Mouse (Mus musculus): ENCODE results near the gene Myo1c. TPM values are rescaled to one million over a fixed set of nuclear protein-coding genes. Genes with fewer than 3 reads are reported as not detected.
A peak's percentile ranks its signal among the peaks of the same experiment; 100 is the strongest.

Myo1c gene
- 21.2 and 22.1 TPM in 2 replicates for total RNA-seq (2014; fragmentation: Nextera tagmentation)
- total RNA-seq (2017) = 9.7 and 14.8 TPM in 2 replicates

DNA sequence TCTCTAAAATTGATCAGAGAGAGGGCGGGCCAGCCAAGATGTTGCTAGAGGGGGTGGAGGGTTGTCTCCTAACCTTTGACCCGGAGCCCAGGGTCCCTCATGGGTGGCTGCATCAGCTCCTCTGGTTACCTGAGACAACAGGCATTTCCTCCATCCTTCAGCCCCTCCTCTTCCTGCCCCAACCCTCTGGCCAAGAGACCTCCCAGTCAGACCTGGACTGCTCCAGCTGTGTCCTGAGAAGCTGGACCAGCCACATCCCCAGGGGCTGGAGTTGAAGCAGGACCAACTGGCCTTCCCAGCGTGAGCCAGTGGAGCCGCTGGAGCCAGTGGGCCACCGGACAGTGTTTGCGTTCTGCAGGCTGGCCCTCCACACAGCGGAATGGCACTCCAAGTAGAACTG lies at the start of gene Myo1c:
Gene Myo1c, plus strand, starts transcription at position 194 of the 400 bp plus-strand sequence.
- ATAC-seq (replicated peaks; ENCODE audit: poor library complexity, severe bottlenecking) = no peak

DNA sequence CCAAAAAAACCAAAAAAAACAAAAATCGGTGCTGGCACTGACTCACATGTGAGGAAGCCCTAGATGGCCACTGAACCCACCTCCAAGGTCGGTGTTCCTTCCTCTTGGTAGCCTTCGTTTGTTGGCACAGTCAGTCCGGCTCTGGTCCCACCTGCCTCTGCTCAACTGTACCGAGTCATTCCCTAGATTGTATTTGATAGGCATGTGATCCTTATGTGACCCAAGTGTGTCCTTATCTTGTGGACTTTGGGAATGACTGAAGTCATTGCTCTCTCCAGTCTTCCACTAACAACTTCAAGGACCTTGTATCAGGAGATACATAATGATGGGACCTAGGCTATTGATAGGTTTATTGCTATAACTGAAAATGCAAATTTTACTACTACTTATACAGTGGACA lies 45.5 kb upstream of the Myo1c start:
- ATAC-seq (replicated peaks; ENCODE audit: poor library complexity, severe bottlenecking) = no peak

DNA sequence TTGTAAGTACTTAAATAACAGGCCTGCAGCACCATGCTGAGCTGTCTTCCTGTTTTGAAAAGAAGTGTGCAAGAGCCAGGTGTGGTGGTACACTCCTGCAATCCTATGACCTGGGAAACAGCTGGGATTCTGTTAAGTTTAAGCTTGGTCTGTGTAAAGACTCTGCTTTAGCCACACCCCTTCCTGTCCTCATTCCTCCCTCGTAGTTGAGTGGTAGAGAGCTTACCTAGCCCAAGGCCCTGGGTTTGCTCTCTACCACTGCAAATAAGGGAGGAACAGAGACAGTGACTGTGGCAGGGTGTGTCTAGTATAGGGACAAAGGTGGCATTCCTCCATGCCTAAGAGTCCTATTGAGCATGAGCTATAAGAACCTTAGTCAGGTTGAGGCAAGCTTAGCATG lies 45.0 kb upstream of the Myo1c start:
- no peak for ATAC-seq (replicated peaks; ENCODE audit: poor library complexity, severe bottlenecking)

DNA sequence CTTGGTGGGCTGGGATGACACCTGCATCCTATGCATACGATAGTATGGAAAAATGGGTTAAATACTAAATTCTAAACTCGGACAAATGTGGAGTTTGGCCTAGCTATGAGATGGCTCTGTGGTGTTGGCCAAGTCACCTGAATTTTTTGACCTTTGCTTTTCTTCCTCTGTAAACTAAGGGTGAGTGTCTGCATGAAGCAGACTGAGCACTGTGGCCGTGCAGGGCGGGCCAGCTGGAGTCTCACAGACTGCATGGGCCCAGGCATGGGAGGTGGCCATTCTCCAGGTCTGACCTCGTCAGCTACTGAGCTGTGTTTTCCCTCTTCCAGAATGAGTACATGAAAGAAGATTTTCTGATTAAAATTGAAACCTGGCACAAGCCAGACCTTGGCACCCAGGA lies 41.5 kb upstream of the Myo1c start:
- no peak for ATAC-seq (replicated peaks; ENCODE audit: poor library complexity, severe bottlenecking)

DNA sequence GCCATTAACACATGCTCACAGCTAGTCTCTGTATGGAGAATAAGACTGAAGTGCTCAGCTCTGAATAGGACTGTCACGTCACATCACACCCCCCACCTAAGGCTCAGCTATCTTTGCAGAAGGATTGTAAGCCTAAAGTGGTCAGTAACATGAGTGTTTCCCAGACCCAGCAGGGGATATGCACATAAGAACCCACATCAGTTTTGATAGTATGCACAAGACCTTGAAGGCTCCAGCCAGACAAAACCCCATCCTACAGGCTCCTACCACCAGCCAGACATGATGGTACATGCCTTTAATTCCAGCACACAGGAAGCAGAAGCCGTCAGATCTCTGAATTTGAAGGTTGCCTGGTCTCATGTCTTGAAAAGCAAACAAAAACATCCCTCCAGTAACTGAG lies 40.3 kb upstream of the Myo1c start:
- no peak for ATAC-seq (replicated peaks; ENCODE audit: poor library complexity, severe bottlenecking)

DNA sequence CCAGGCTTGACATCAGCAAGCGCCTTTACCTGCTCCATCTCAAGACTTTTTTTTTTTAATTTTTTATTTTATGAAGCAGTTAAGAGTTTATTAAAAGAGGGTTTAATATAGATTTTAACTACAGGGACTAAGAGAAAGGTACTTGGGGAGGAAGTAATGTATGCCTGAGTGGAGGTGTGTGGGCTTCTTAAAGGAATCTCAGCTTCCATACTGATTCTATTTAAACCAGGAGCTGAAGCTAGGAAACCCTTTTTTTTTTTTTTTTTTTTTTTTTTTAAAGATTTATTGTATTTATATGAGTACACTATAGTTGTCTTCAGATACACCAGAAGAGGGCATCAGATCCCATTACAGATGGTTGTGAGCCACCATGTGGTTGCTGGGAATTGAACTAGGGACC lies 35.5 kb upstream of the Myo1c start:
- no peak for ATAC-seq (replicated peaks; ENCODE audit: poor library complexity, severe bottlenecking)

DNA sequence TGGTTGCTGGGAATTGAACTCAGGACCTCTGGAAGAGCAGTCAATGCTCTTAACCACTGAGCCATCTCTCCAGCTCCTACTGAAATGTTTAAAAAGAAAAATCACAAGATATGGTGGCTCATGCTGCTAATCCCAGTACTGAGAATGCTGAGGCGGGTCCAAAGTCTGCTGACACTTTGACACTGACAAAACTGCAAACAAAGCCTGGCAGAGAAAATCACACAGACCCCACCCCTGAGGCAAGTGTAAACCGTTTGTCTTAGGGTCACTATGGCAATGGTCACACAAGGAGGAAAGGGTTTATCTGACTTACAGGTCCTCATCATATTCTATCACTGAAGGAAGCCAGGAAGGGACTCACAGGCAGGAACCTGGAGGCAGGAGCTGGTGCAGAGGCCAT lies 34.7 kb upstream of the Myo1c start:
- no peak for ATAC-seq (replicated peaks; ENCODE audit: poor library complexity, severe bottlenecking)

DNA sequence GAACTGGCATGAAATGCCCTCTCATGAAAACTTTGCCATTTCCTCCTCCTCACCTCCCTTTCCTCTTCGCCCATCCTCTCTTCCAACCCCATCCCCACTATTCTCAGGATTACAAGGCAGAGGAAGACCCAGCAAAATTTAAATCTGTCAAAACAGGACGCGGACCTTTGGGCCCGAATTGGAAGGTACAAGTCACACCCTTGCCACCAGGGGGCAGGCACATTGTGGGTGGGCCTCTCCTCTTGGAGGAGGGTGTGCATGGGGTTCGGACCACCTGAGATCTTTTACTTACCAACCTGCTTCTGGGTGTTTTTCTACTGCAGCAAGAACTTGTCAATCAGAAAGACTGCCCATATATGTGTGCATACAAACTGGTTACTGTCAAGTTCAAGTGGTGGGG lies 31.2 kb upstream of the Myo1c start:
- 0 out of 2 replicates have a peak, but pooled peaks have one; percentile 23 for ATAC-seq (replicated peaks; ENCODE audit: poor library complexity, severe bottlenecking)

DNA sequence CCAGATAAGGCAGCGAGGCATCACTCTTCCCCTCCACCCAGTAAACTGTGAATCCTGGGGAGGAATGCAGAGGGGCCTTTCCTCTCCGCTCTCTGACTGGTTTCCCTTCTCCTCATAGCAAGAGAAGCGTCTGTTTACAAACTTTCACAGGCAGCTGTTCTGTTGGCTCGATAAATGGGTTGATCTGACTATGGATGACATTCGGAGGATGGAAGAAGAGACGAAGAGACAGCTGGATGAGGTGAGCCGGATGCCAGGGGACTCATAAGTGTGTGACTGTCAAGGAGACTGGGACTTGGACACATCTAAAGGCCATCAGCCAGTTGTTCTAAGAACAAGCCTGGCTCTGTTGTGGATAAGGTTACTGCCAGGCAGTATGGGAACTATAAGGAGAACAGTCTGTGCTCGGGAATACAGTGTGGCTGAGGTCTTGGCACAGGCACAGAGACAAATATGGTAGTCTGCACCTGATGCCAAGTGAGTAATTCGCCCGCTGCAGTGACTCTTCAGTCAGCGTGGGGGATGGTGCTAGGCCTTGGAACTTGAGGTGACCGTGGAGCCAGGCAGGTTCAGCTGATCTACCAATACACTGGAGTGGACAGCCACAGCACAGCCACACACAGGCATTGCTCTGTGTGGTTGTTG lies 30.0 kb upstream of the Myo1c start:
- ATAC-seq (replicated peaks; ENCODE audit: poor library complexity, severe bottlenecking) = no peak

DNA sequence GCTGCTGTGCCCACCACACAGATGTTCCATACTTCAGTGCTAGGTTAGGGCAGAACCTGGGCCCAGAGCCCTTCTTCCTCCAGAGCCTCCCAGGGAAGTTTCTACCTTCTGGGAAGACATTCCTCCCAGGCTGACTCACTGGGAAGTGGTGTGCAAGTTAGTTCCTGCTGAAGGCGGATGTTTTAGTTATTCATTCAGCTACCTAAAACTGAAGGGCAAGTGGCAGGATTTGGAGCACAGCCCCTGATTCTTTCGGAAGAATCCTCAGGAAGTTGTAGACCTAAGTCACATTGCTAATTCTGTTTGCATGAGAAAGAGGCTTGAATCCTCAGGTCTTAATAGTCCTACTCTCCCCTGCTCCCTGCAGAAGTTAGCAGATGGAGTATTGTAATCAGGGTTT lies 28.9 kb upstream of the Myo1c start:
- no peak for ATAC-seq (replicated peaks; ENCODE audit: poor library complexity, severe bottlenecking)

DNA sequence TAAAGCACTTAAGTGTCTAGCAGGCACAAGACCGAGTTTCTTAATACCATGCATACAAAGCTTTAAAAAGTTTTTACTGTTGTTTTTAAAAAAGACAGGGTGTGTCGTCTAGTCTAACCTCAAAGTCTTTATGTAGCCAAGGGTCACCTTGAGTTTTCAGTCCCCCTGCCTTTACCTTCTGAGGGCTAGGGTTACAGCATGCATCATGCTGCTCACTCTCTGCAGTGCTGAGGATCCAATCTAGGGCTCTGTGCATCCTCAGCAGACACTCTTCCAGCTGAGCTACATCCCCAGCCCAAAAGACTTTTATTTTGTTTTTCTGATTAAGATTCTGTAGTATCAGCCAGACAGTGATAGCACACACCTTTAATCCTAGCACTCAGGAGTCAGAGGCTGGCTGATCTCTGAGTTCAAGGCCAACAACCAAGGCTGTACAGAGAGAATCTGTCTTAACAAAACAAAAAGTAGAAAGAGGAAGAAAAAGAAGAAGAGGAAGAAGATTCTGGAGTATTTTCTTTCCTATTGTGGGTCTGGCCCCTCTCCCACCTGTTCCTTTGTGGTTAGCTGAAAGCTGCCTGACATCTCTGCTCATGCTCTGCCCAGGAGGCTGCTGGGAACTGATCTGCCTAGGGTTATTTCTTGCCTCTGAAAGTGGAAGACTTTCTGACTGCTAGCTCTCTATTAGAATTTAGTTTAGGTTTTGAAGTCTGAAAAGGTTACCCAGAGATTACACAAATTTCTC lies 27.5 kb upstream of the Myo1c start:
- peak; percentile 83 for ATAC-seq (replicated peaks; ENCODE audit: poor library complexity, severe bottlenecking)

DNA sequence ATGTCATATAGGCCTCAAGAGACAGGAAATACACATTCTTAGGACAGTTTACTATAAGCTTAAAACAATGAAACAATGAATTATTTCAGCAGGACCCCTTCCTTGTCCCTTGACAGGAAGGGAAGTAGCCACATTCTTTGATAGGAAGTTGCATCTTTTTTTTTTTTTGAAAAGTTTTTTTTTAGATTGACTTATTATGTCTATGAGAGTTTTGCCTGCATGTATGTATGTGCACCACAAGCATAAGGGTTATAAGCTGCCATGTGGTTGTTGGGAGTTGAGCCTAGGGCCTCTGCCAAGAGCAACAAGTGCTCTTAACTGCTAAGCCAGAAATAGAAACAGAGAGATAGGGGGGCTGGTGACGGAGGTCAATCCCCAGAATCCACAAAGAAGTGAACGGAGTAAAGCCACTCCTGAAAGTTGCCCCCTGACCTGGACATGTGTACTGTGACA lies 26.2 kb upstream of the Myo1c start:
- no peak for ATAC-seq (replicated peaks; ENCODE audit: poor library complexity, severe bottlenecking)

DNA sequence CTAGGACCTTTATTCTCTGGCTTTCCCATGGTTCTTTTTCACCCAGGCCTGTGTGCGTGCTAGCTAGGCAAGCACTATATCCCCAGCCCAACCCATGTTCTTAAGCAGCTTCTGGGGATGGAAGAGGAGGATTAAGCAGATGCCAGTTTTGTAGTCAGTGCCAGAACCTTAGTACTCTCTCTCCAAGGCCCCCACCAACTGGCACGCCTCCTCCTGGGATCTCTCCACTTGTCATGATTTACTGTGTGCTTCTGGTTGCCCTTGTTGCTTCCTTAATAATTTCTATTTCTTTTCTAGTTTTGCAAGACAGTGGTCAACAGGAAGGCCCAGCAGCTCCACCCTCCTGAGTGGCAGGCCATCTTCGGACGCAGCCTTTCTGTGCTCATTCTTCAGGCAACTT lies 24.5 kb upstream of the Myo1c start:
- ATAC-seq (replicated peaks; ENCODE audit: poor library complexity, severe bottlenecking) = no peak

DNA sequence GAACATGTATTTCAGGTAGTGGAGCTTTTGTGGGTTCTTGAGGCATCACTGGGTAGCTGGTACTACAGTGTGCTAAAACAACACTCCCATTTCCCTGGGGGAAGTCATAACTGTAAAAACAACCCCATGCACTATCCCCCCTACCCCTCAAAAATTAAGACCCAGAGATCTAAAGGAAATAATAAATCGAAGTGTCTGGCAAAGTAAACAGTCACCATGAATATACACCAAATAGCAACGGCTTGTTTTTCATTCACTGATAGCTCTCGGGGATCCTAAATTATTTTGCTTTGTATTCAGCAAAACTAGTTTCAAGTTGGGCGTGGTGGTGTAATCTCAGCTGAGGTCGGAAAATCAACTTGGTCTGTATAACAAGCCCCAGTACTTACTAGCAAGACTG lies 20.2 kb upstream of the Myo1c start:
- no peak for ATAC-seq (replicated peaks; ENCODE audit: poor library complexity, severe bottlenecking)

DNA sequence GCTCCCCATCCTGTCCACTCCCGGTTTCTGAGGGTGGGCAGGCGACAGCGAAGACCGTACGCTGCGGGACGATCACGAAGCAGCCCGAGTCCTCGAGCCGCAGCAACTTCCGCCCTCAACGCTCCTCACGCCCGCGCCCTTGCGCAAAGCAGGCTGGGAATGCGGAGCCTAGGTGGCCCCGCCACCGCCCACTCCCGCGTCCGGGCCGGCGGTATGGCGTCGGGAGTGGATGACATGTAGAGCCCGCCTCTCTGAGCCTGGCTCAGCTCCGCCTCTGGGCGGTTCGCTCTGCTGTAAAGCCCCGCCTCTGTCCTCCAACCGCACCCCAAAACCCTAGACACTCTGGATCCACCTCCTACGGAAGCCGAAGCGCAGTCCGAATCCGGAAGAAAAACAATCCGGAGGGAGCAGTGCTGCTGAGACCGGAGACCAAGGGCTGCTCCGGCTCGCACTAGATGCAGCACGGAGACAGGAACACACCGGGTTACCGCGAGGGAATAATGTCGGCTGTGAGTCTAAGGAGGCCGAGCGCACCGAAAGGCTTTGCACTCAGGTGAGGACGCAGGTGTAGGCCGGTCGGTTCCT lies 19.6 kb upstream of the Myo1c start, which contains the start of gene Inpp5k:
Gene Inpp5k, plus strand, starts transcription at position 344 of the 585 bp plus-strand sequence.
- ATAC-seq (replicated peaks; ENCODE audit: poor library complexity, severe bottlenecking) = peak; percentile 98

DNA sequence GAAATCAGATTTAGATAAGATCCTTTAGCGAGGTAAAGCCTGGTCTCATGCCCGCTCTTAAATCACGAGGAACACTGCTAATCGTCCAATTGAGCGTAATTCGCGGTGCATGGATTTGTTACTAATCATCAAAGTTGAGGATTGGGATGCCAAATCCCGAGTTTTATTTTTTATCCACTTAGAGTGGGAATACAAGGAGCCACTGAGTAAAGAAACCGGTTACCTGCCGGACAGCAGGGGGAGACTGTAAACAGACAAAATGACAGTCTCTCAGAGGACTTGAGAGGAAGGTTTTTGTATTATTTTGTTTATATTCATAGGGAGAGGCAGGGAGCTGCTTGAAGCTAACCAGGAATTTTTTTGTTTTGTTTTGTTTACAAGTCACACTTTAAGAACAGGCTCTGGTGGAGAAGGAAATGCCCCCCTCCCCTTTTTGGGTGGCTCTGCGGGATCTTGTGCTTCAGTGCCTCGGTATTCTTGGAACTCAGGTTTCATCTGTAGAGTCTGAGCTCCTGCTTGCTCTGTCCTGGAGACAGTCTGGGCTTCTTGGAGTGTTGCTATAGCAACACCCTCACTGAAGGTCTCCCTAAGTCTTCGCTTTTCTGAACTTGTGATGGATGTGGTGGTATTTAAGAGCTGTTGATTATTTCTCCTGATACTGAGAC lies 18.6 kb upstream of the Myo1c start:
- no peak for ATAC-seq (replicated peaks; ENCODE audit: poor library complexity, severe bottlenecking)

DNA sequence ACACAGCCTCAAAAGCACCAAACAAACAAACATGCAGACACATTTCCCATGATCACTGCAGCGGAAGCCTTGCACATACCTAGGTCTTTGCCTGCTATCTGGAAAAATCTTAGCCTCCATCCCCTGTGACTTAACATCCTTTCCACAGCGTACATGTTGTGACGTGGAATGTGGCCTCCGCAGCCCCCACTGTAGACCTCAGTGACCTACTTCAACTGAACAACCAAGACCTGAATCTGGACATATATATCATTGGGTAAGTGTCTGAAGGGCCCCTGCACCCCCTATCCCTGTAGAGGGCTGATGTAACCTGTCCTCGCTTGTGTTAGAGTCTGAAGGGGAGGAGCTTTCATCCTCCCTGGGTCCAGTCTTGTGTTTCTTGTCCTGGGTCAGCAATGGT lies 17.4 kb upstream of the Myo1c start:
- ATAC-seq (replicated peaks; ENCODE audit: poor library complexity, severe bottlenecking) = no peak

DNA sequence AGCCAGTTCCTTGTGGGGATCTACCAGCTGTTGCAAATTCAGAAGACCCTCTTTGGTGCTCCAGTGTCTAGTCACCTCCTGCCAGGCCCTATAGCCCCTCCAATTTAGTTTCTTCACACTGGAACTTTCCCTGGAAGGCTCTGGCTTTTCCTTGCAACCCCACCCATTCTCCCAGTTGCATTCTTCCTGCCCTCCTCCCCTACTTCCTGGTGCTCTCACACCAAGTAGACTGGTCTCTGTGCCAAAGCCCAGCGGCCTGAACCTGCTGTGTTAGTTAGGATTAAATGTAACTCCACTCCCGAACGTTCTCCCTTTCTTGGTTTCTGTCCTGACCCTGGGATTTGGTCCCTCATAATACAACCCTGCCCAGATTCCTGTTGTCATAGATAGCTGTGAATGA lies 15.5 kb upstream of the Myo1c start:
- no peak for ATAC-seq (replicated peaks; ENCODE audit: poor library complexity, severe bottlenecking)

DNA sequence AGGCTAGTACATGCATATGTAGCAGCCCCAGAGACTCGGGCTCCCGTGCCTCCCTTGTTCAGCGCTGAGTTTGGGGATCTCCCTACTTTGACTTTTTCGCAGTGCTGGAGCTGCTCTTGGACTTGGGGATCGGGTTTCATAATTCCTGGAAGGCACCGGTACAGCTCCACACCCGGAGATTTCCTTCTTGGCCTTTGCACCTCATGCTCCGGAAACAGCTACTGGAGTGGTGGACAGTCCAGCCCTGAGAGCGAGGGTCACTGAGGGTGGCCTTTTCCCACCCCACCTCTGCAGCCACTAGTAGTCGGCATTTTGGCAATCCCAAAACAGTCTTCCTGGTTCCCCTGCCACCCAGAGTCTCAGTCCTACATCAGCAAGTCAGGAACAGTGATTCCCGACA lies 15.0 kb upstream of the Myo1c start:
- no peak for ATAC-seq (replicated peaks; ENCODE audit: poor library complexity, severe bottlenecking)

DNA sequence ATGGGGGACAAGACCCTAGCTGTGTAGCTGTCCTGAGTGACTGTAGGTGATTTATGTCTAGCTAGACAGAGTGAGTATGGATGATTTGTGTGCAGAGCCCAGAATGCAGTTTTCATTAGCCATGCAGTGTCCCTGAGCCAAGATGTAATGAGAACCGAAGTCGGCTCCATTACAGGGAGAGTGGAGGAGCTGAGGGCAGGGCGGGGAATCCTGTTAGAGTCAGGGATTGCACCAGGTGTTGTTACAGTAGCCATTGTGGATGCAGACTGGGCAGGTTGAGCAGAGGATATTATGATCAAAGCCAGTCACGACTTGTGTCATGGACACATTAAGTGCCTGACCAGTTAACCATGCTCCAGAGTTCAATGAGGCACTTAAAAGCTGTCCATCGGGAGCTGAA lies 7.0 kb upstream of the Myo1c start:
- no peak for ATAC-seq (replicated peaks; ENCODE audit: poor library complexity, severe bottlenecking)

DNA sequence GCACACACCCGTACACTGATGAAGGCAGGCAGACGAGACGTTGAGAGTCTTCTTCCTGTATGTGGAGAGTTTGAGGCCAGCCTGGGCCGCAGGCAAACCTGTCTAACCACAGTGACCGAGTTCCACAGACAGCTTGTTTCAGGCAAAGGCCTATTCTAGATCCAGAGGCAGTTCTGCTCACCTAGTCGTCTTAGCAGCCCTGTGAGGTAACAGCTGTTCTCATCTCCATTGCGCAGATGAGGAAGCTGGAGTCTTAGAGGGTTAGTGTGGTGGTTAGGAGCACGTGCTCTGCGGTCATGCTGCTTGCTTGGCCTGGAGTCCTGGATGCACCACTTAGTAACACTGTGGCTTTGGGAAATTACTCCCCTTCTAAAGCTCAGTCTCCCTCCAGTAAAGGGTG lies 5.6 kb upstream of the Myo1c start:
- peak; percentile 91 for ATAC-seq (replicated peaks; ENCODE audit: poor library complexity, severe bottlenecking)

All from granulocyte monocyte progenitor cell, adult 5-6 weeks (primary cell).